ENCODE assay signal across 25 mouse cellular contexts in genomic region chr6:32384423-32384822, GRCm38 (mm10).
"Had no signal": no experiment of that assay in that cellular context is flagged by ENCODE, and none has a peak within 500 bp of the region (broad histone marks: within the 10 kb centered on the region; RNA-seq: fewer than 3 reads in every experiment).

No protein-coding gene starts in this region.

- H3K4me1 ChIP-seq: intestine, embryonic 15.5 days; liver, embryonic 13.5 days had no signal

- H3K4me2 ChIP-seq: heart, embryonic 11.5 days; hindbrain, embryonic 12.5 days; hindbrain, embryonic 14.5 days; intestine, embryonic 15.5 days; limb, embryonic 12.5 days; liver, embryonic 11.5 days; liver, embryonic 13.5 days had no signal

- DNase-seq: gastrocnemius, postnatal 14 days; gastrocnemius, postnatal 36 days; heart, adult 11 months; heart, adult 2 months; heart, postnatal 10 days; heart, postnatal 4 days; kidney, adult 18-20 months; kidney, adult 8-10 months; kidney, postnatal 10 days; kidney, postnatal 25 days; kidney, postnatal 4 days; layer of hippocampus, adult 9-11 months; liver; liver, embryonic 13.5 days had no signal

- H3K4me3 ChIP-seq: heart, adult 2 months; hindbrain, embryonic 10.5 days; hindbrain, embryonic 12.5 days; intestine, embryonic 15.5 days; limb, embryonic 10.5 days; limb, embryonic 12.5 days; liver, embryonic 13.5 days had no signal

- H3K27me3 ChIP-seq: hindbrain, embryonic 12.5 days; intestine, embryonic 15.5 days; liver, embryonic 13.5 days had no signal

- H3K9ac ChIP-seq: hindbrain, embryonic 12.5 days; hindbrain, embryonic 14.5 days; intestine, embryonic 15.5 days; limb, embryonic 12.5 days; liver, embryonic 13.5 days had no signal

- H3K36me3 ChIP-seq: hindbrain, embryonic 10.5 days; hindbrain, embryonic 12.5 days; intestine, embryonic 15.5 days; limb, embryonic 10.5 days; limb, embryonic 12.5 days; liver, embryonic 13.5 days had no signal

- H3K27ac ChIP-seq: heart, adult 2 months; hindbrain, embryonic 10.5 days; hindbrain, embryonic 12.5 days; hindbrain, embryonic 14.5 days; intestine, embryonic 15.5 days; limb, embryonic 10.5 days; limb, embryonic 12.5 days; liver, embryonic 13.5 days had no signal

- ATAC-seq: hindbrain, embryonic 16.5 days; inflammation-experienced regulatory T-cells, adult 6 months; intestine, embryonic 15.5 days; intestine, postnatal 0 days had no signal

- H3K9me3 ChIP-seq: hindbrain, embryonic 10.5 days; hindbrain, embryonic 12.5 days; intestine, embryonic 15.5 days; limb, embryonic 10.5 days; limb, embryonic 12.5 days; liver, embryonic 13.5 days had no signal
